Mouse (Mus musculus) urinary bladder, adult 2 months (tissue): ENCODE results near the gene Asb17. TPM values are rescaled to one million over a fixed set of nuclear protein-coding genes. Genes with fewer than 3 reads are reported as not detected.
"Not testable (repeated sequence)": the region's sequence is repeated elsewhere in the genome, so short reads cannot be mapped to it uniquely, and the experiment has no call there.

Source experiments
- DNase-seq: peaks from one replicate; pipeline ENCODE4 v3.0.0; 2022; ENCODE audit warnings: low spot score
- polyA plus RNA-seq: library from polyadenylated mRNA; depleted of rRNA; stranded (reverse); fragments of >200 nt; gene quantifications from 2 replicates; pipeline ENCODE4 v1.2.3, GENCODE M21; 2012; rRNA removed

The Asb17 gene
- 0.11 TPM in 1 of 2 replicates, not detected in the other for polyA plus RNA-seq

DNA sequence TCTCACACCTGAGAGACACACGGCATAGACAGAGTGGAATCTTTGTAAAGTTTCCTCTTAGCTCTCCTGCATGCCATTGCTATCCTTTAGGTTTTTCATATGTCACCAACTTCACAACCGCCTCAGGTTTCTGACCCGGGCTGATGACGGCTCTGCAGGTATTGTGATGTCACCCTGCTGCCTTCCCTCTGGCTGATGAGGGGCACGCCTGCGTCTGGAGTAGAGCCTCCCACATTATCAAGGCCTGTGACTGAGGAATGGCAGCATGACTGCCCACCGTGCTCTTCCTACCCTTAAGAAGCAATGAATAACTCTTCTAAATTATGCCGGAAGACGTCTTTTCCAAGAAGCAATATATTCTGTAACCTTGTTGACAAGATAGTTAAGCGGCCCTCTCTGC is at the start of gene Asb17:
Gene Asb17, plus strand, starts transcription at position 180 of the 400 bp plus-strand sequence.
- DNase-seq = no peak

DNA sequence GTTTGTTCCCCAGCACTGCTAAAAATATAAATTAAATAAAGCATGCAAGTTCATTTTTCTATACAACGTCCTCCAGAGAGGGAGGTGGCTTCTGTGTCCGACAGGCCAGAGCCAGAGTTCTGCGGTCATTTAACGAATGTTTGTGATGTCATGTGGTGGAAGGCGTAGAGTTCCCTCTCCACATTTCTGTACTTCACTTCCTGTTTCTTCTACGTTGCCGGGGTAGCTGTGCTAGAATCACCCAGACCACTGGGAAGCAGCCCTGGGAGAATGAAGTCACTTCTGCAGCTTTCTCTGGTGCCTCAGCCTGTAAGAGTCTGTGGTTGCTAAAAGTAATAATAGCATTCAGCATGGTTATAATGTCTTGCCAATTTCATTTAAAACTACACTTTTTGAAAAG is 46.4 kb upstream of the Asb17 start:
- no peak for DNase-seq

GRCm38 (mm10) chr3:153799603-153800002 is 44.4 kb upstream of the Asb17 start:
- no peak for DNase-seq

DNA sequence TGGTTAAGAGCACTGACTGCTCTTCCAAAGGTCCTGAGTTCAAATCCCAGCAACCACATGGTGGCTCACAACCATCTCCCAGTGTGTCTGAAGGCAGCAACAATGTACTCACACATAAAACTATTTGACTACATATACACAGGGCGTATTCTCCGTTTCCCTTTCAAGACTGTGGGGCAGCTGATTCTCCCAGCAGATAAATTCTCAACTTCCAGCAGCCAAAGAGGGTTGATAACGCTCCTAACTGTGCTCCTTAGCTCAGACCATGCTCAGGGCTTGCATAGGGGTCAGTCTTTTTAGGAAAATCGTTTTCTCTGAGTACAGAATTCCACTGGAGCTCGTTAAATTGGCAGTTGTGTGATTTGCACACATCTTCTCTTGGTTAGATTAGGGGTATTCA is 43.3 kb upstream of the Asb17 start:
- no peak for DNase-seq

DNA sequence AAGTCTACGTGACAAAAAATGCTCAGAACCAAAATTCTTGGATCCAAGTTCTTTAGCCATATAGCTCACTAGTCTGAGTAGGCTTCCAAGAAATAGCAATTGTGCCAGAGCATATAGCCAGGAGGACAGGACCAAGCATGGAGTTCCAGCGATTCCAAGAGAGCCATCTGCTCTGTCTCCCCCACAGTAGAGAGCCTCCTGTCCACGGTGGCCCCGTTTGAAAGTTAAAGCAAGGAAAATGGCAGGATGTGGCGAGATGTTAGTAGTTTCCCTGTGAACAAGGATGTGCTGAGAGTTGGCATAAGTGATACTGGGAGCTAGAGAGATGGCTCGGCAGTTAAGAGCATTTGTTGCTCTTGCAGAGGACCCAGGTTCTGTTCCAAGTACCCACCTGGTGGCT is 42.5 kb upstream of the Asb17 start:
- DNase-seq = no peak

GRCm38 (mm10) chr3:153802640-153803039 is 41.4 kb upstream of the Asb17 start:
- DNase-seq = no peak

DNA sequence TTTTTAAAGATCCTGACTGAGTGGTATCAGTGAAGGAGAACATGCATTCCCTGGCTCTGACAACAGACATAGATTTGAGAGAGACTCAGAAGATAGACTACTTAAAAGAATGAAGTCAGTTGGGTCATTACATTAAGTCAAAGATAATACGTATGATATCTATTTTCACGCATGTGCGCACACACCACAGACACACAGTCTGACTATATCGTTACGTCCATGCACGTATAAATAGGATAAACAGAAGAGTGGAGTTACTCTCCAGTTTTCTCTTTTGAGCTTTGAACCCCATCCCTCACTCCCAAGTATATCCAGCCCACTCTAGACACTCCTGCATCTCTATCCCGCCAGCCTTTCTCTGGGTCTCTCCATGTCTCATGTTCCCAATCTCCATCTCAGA is 40.0 kb upstream of the Asb17 start:
- DNase-seq = no peak

DNA sequence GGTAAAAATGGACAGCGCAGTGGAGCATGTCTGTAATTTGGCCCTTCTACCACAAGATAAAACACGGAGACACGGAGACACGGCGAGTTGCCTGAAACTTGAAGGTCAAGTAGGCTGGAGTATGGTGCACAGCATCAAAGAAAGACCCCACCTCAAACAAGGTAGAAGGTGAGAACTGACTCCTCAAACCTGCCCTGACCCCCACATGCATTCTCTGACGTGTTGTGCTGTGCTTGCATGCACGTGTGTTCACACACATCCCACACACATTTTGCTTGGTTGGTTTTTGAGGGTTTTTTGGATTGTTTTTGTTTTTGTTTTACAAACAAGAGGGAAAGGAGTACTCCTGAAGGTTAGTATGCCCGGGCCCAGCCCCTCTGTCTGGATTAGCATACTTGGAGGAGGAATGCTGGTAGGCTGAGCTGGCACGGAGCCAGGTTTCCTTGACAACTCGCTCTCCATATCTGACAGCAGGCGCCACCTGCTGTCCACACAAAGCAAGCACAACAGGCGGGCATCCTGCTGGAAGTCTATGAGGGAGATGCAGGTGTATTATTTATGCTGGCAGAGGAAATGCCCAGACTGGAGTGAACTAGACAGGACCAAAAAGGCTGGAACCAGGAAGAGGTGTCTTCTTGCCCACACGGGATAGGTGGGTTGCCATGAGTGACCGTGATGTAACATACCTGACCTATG is 37.8 kb upstream of the Asb17 start:
- DNase-seq = peak; percentile 57

GRCm38 (mm10) chr3:153806773-153807443 is 37.1 kb upstream of the Asb17 start:
- DNase-seq = no peak

- no peak for DNase-seq
These were observed 36.4 kb upstream of the Asb17 start for GRCm38 (mm10) chr3:153807444-153808149.

DNA sequence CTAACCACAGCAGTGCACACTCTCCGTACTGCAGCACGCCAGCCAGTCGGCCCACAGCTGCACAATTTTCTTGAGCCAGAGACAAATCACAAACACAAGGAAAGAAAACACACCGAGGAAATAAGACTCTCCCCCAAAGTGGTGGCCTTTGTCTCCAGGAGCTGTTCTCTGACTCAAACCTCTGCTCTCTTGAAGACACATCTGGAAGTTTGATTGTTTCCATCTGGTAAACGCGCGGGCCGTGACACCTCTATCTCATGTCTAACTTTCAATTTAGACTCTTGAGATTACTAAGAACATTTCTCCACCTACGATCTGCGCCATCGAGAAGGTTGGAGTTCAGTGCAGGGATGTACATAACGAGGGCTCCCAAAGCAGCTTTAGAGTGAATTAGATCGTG is 35.6 kb upstream of the Asb17 start:
- no peak for DNase-seq

- DNase-seq = no peak
These were observed 30.0 kb upstream of the Asb17 start for GRCm38 (mm10) chr3:153814026-153814425.

DNA sequence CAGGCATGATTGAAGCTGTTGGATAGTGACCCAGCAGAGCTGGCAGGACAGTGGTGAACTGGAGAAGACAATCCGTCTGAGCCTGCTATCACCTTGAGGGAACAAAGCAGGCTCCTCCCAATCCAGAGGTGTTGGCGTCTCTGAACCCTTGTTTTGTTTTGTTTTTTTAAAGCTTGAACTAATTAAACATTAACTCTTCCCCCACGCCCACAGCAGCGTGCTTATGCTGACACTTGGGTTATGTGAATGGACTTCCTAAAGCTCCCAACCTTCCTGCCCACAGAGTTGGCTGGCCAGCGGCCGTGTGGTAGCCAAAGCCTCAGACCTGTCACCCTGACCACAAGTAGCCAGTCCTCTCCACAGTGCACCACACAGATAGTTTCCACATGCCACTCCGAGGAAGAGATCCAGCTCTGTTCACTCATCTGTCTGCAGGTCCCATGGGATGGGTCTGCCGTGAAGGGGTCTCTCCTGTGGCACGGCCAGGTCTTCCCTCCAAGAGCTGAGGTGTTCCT is 26.6 kb upstream of the Asb17 start:
- DNase-seq = no peak

DNA sequence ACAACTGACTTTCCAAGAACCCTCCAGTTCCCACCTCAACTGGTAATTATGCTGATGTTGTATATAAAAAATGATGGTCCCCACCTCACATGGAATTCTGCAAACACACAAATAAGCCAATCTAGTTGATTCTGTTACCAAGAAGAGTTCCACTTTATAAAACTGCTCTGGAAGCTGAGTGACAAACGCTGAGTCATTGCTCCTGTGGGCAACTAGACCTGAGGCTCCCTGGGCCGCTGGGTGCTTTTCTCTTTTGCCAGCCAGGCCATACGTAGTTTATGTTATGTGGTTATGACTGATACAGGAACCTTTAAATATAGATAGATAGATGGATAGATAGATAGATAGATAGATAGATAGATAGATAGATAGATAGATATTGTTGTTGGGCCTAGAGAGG is 25.3 kb upstream of the Asb17 start:
- DNase-seq = no peak

DNA sequence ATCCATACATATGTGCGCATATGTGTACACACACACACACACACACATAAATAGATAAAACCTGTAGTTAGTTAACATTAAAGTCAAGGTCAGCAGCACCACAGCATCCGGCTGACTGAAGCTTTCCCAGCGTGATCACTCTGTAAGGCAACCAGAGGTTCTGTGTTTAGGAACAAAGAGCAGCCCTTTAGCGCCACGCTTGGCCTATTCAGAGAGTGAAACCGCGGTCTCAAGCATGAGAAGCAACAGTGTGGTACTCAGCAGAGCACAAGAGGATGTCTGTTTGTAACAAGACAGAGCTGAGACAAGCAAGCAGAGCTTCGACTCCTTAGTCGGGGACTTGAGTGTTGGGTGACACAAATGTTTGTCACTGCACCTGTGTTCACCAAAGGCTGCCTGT is 24.6 kb upstream of the Asb17 start:
- no peak for DNase-seq

- no peak for DNase-seq
These were observed 20.1 kb upstream of the Asb17 start for GRCm38 (mm10) chr3:153823671-153824515.

GRCm38 (mm10) chr3:153825197-153825596 is 18.8 kb upstream of the Asb17 start:
- DNase-seq = no peak

GRCm38 (mm10) chr3:153826616-153827015 is 17.4 kb upstream of the Asb17 start:
- no peak for DNase-seq

GRCm38 (mm10) chr3:153829788-153830187 is 14.2 kb upstream of the Asb17 start:
- not testable (repeated sequence) for DNase-seq

DNA sequence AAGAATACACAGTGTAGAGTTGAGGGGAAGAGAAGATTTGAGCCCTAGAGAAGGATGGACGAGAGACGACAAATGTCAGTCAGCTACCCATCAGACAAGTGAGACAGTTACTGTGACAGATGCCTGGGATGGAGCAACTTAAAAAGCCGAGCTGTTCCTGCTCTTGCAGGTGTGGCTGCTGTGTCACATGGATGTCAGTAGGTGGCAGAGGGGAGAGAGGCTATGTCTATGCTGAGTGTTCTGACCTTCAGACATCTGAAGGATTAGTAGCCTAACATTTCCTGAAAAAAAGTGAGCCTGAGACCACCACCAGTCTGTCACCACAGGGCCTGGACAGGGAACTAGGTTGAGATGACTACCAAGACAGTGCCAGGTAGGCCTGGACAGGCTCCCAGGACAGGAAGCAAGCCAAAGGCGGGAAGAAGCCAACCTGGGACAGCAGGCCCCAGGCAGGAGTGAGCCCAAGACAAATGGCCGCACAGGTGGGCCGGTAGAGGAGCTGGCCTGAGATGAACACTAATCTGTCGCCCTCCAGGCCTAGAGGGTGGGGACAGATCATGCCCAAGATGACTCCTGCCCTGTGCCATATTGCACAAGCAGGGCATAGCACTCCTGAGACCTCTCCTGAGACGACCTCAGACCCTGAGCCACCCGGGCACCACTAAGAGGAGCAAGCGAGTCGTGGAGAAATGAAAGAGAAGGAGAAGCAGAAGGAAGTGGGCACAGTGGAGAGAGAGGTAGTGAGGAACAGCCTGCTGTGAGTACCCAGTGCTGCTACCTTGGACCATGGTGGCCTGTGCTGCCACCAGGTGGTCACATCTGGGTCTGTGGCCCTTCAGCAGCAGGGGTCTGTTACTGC is 12.8 kb upstream of the Asb17 start:
- no peak for DNase-seq
